Mouse (Mus musculus) frontal cortex, postnatal 10 days (tissue): ENCODE measurements at regions not wholly inside any gene's neighbourhood (a gene's known extent, or its start where the extent isn't known, plus 50 kb on each side); places are given as distances from the start of the nearest gene placed in this dataset.

Source experiments
- DNase-seq, 2 experiments: peaks; one replicate each; pipeline ENCODE4 v3.0.0; 2022; ENCODE audit warnings: low spot score in 2 of 2, mixed read lengths in 1 of 2

GRCm38 (mm10) chr2:137594509-137594908 lies 478.1 kb upstream of the Jag1 start:
- DNase-seq, result no peak

- no peak for DNase-seq
Measured at GRCm38 (mm10) chr2:137591551-137591950, 475.1 kb upstream of the Jag1 start.

- no peak for DNase-seq
Measured at GRCm38 (mm10) chr2:137581491-137581890, 465.0 kb upstream of the Jag1 start.

GRCm38 (mm10) chr2:137575750-137576149 lies 459.3 kb upstream of the Jag1 start:
- DNase-seq, result no peak

- no peak for DNase-seq
Measured at GRCm38 (mm10) chr2:137574845-137575449, 458.5 kb upstream of the Jag1 start.

GRCm38 (mm10) chr2:137571146-137571545 lies 454.7 kb upstream of the Jag1 start:
- no peak for DNase-seq

GRCm38 (mm10) chr2:137566619-137567018 lies 450.2 kb upstream of the Jag1 start:
- no peak for DNase-seq

GRCm38 (mm10) chr2:137564064-137564624 lies 447.7 kb upstream of the Jag1 start:
- DNase-seq, result no peak

- no peak for DNase-seq
Measured at GRCm38 (mm10) chr2:137560366-137560765, 443.9 kb upstream of the Jag1 start.

GRCm38 (mm10) chr2:137553871-137554270 lies 437.4 kb upstream of the Jag1 start:
- no peak for DNase-seq

- no peak for DNase-seq
Measured at GRCm38 (mm10) chr2:137536581-137536980, 420.1 kb upstream of the Jag1 start.

- no peak for DNase-seq
Measured at GRCm38 (mm10) chr2:137516271-137516670, 399.8 kb upstream of the Jag1 start.

- no peak for DNase-seq
Measured at GRCm38 (mm10) chr2:137515043-137515442, 398.6 kb upstream of the Jag1 start.

- DNase-seq, result no peak
Measured at GRCm38 (mm10) chr2:137513895-137514506, 397.6 kb upstream of the Jag1 start.

- DNase-seq, result no peak
Measured at GRCm38 (mm10) chr2:137510671-137511235, 394.3 kb upstream of the Jag1 start.

GRCm38 (mm10) chr2:137501236-137501635 lies 384.8 kb upstream of the Jag1 start:
- DNase-seq, result no peak

GRCm38 (mm10) chr2:137497616-137498015 lies 381.2 kb upstream of the Jag1 start:
- DNase-seq, result no peak

- no peak for DNase-seq
Measured at GRCm38 (mm10) chr2:137493600-137493999, 377.2 kb upstream of the Jag1 start.

- no peak for DNase-seq
Measured at GRCm38 (mm10) chr2:137489181-137489682, 372.8 kb upstream of the Jag1 start.

GRCm38 (mm10) chr2:137468769-137469168 lies 352.3 kb upstream of the Jag1 start:
- no peak for DNase-seq

- no peak for DNase-seq
Measured at GRCm38 (mm10) chr2:137457061-137457753, 340.8 kb upstream of the Jag1 start.

GRCm38 (mm10) chr2:137456436-137456835 lies 340.0 kb upstream of the Jag1 start:
- DNase-seq, result no peak
